Mouse (Mus musculus): ENCODE data around the gene Olfr648.

- TF ChIP-seq CTCF (IDR thresholded peaks at IDR 0.05; ENCODE audit: borderline replicate concordance, insufficient read depth, low read depth, low read length) (no peak), POLR2A (IDR thresholded peaks at IDR 0.05; ENCODE audit: borderline replicate concordance, insufficient read depth, low read length) (no peak)
These were observed 12.7 kb upstream of the Olfr648 start, which contains the start of gene Olfr649 for GRCm38 (mm10) chr7:104195885-104196284.
